Mouse (Mus musculus): ENCODE measurements around the gene Rmdn2.

The Rmdn2 gene

DNA sequence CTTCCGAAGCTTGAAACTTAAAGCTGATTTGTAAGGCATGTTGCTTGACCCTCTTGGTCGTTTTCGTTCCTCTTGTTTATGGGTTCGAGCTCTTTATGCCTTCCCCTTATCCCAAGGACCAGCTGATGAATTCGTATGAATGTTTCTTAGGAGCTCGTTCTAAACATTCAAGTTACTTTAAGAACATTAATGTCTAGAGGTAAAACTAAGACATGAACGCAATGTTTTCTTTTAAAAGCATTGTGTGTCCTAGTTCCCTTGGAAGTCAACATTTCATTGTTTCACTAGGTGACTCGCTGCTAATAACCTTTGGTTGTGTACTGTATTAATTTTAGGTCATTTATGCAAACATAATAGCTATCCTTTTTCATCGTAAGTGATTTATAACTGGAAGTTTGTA is 4.2 kb downstream of the Rmdn2 start:
- no peak for DNase-seq (ENCODE audit: low spot score in 2 of 2)

DNA sequence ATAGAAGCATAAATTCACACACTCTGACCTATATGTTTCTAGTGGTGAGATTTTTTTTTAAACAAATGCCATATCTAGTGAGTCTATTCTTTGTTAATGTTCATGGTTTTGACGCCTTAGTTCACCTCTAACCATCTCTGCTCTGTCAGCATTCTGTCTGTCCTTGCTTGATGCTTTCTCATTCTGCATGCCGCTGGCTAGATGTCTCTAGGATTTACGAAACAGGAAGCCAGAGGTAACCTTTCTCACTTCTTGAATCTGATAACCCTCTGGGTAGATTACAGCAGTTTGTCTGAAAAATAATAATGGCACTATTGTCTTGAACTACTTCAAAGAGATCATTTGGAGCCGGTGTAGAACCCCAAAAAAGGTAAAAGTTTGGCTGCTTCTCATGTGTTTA is 5.0 kb downstream of the Rmdn2 start:
- DNase-seq (ENCODE audit: low spot score in 2 of 2), result no peak

GRCm38 (mm10) chr17:79618455-79618854 is 6.8 kb downstream of the Rmdn2 start:
- DNase-seq (ENCODE audit: low spot score in 2 of 2), result no peak

DNA sequence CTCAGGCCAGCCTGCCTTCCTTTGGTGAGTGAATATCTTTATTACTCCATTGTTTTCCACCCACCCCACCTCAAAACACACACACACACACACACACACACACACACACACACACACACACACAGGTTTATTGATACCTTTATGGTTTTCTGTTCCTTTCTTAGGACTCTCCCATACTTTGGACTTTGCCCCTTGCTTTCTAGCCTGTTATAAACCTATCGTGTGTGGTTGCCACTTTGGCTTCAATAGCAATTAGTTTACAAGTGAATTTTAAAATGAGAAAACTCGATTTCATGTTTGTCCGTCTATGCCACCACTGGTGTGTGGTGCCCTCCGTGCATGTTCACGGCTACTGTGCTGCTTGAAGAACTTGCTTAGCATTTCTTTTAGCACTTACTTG is 7.3 kb downstream of the Rmdn2 start:
- DNase-seq (ENCODE audit: low spot score in 2 of 2), result no peak

- DNase-seq (ENCODE audit: low spot score in 2 of 2), result no peak
Measured at GRCm38 (mm10) chr17:79622050-79622449, 10.4 kb downstream of the Rmdn2 start.

DNA sequence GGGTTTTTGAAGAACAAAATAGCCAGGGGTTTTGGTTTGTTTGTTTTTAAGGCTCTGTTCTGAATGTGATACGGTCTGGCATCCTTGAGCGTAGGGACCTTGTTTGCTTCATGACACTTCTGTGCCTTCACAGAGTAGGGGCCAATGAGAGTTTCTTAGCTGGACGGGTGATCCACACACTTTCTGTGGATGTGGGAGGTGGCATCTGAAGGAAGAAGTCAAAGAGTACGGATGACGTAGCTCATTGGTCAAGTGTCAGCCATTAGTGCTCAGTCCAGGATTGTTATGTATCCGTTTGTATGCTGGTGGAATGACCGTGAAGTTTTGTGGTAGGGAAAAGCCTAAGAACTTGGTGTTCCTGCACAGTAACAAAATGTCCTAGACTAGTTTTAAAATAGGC is 10.9 kb downstream of the Rmdn2 start:
- DNase-seq (ENCODE audit: low spot score in 2 of 2), result no peak

DNA sequence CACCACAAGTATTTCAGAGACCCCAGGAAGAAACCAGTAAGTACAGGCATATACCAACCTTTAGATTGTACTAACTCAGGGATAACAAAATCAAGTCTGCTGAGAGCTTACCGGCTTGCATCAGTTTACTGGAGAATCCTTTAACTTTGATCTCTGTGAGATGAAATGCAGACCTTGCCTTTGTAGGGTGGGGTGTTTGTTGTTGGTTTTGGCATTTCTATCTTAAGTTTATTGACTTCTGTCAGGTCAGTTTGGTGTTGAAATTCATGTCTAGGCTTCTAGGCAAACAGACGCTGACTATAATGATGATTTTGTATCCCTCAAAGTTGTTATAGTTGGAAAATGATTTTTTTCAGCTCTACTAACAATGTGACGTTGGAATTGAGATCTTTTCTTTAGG is 12.2 kb downstream of the Rmdn2 start:
- DNase-seq (ENCODE audit: low spot score in 2 of 2), result no peak

DNA sequence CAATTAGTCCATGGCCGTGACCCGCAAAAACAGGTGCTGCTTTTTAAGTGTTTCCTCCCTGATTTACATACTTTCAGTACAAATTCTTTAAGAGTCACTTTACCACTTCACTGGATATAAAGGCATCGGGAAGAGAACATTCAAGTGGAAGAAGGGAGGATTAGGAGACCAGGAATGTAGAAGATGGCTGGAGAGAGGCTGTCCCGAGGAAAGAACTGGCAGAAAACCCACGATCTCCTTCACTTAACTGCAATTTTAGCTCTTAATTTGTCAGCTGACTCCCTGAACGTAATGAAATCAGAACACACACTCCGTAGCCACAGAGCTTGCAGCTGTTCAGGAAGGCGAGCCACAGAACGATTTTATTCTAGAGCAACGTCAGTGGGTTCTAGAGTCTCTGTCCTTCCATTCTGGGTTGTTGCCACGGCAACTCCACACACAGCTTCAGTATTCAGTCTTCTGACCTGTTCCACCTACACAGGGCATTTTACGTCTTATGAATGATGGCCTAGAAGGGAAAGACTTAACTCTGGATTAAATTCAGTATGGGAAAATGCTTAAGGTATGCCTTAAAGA is 14.7 kb downstream of the Rmdn2 start:
- DNase-seq (ENCODE audit: low spot score in 2 of 2), result no peak

DNA sequence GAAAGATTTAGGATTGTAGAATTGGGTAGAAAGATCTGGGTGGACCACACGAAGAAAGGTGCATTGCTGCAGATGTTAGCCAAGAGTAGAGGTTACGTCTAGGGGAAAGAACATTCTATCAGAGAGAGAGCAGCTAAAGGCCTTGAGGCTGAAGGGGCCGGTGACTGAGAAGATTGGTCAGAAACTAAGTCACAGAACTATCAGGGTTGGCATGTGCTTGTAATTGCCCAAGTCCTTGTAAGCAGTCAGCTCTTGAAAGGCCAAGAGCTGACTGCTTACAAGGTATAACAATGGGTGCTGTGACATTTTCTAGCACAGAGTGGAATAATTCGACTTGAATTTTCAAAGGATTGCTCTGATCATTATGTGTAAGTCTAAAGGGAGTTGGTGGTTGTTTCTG is 38.2 kb downstream of the Rmdn2 start:
- DNase-seq (ENCODE audit: low spot score in 2 of 2), result no peak

DNA sequence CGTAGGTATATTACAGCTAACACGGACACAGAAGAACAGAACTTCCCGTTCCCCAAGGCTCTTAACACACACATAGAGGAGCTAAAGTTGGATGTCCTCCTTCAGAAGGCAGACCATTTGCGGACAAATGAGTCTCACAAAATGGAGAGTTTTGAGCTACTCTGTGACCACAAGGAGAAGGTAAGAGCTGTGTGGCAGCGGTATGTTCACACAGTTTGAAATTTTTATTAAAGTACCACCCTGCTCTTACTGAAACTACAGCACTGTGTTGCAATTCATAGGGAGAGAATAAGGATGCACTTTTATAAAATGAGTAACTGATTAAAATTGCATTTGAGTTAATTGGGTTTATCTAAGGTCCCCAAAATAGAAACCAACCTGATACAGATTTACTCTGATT is 38.6 kb downstream of the Rmdn2 start:
- no peak for DNase-seq (ENCODE audit: low spot score in 2 of 2)

DNA sequence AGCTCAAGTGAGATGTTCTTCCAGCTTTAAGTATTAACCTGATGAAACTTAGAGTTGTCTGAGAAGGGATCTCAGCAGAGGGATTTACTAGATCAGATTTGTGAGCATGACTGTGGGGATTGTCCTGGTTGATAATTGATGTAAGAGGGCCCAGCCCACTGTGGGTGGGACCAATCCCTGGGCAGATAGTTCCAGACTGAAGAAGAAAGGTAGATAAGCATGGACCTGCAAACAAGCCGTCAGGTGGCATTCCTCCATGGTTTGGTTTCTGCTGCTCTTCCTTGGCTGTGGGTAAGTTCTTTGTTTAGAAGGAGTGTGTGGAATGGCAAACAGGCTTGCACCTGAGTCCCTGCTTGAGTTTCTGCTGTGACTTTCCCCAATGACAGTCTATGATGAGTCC is 41.5 kb downstream of the Rmdn2 start:
- DNase-seq (ENCODE audit: low spot score in 2 of 2), result no peak

- DNase-seq (ENCODE audit: low spot score in 2 of 2), result no peak
Measured at GRCm38 (mm10) chr17:79654187-79654586, 42.5 kb downstream of the Rmdn2 start.

GRCm38 (mm10) chr17:79657785-79658184 is 46.1 kb downstream of the Rmdn2 start:
- DNase-seq (ENCODE audit: low spot score in 2 of 2), result no peak

DNA sequence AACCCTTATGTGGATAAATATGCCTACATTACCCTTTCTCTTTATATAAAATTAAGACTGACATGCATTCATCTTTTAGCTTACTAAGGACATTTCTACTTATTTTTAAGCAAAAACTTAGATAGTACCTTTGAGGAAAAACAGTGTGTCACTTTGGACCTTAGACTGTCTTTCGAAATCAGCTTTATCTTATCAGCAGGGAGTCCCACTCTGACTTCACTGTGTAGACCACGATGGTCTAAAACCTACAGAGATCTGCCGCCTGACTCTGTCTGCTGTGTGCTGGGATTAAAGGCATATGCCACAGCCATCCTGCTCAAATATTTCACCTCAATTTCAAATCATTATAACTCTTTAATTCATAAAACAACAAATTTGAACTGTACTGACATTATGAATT is 46.8 kb downstream of the Rmdn2 start:
- no peak for DNase-seq (ENCODE audit: low spot score in 2 of 2)

DNA sequence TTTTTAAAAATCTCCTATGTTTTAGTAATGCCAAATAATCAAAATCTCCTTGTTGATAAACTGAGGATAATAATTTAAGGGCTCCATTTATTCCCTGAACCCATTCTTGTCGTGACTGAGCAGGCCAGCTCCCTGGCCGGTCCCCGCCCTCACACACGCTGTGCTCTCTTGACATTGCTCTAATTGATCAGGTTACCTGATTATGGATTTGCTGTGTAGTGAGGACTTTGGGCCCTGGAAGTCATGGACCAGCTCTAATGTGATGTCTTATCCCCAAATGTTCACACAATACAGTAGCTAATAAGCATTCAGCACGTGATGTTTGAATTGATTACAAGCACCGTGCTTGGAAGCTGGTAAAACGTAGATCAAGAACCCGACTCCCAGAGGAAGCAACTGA is 47.2 kb downstream of the Rmdn2 start:
- no peak for DNase-seq (ENCODE audit: low spot score in 2 of 2)

GRCm38 (mm10) chr17:79661387-79661786 is 49.7 kb downstream of the Rmdn2 start:
- peak; percentile 47 to 65 for DNase-seq (ENCODE audit: low spot score in 2 of 2)

GRCm38 (mm10) chr17:79661848-79662247 is 50.2 kb downstream of the Rmdn2 start:
- no peak for DNase-seq (ENCODE audit: low spot score in 2 of 2)

- no peak for DNase-seq (ENCODE audit: low spot score in 2 of 2)
Measured at GRCm38 (mm10) chr17:79663393-79664105, 51.9 kb downstream of the Rmdn2 start.

DNA sequence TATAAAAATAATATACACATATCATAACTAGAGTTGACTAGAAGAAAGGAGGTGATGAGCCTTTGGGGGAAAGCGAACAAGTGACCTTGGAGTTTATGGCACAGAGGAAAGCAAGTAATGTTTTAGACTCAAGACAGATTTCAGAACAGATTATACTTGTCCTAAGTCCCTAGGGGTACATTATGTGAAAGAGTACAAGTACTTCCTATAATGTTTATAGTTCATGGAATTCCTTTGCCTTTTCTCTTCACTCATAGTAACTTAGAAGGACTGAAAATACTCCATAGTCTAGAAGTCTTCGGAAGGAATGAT is 52.4 kb downstream of the Rmdn2 start:
- DNase-seq (ENCODE audit: low spot score in 2 of 2), result no peak

DNA sequence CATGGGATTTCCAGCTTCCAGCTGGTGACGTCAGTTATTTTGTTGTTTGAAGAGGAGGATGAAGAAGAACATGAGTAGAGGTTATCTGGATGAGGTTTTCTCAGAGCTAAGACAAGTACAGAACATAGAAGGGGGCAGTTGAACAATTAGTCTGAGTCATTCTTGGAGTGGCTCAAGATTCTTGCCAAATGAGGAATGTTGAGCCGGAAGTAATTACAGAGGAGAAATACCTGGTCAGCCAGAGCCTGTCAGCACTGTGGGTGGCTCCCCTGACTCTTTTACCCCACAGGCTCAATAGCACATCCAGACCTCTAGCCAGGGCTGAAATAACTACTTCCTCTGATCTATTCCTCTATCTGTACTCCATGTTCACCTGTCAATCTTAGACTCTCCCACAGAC is 59.2 kb downstream of the Rmdn2 start:
- DNase-seq (ENCODE audit: low spot score in 2 of 2), result no peak

DNA sequence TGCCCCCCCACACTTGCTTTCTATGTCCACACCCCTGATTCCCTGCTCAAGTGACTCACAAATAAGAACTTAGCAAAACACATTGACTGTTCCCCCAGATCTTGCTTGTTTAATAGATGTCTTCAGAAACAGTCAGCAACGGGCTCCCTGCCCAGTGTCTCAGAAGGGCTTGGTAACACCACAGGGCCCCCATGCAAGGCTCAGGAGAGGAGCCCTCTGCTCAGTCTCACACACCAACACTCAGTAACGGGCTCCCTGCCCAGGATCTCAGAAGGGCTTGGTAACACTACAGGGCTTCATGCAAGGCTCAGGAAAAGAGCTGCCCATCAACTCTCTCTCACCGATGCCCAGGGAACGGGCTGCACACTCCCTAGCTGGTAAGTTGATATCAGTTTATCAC is 83.4 kb downstream of the Rmdn2 start:
- DNase-seq (ENCODE audit: low spot score in 2 of 2), result no peak

- DNase-seq (ENCODE audit: low spot score in 2 of 2), result no peak
Measured at GRCm38 (mm10) chr17:79695541-79695940, 83.9 kb downstream of the Rmdn2 start.

GRCm38 (mm10) chr17:79699197-79699596 is 87.5 kb downstream of the Rmdn2 start:
- peak in 1 of 2 experiments; percentile 19 for DNase-seq (ENCODE audit: low spot score in 2 of 2)

DNA sequence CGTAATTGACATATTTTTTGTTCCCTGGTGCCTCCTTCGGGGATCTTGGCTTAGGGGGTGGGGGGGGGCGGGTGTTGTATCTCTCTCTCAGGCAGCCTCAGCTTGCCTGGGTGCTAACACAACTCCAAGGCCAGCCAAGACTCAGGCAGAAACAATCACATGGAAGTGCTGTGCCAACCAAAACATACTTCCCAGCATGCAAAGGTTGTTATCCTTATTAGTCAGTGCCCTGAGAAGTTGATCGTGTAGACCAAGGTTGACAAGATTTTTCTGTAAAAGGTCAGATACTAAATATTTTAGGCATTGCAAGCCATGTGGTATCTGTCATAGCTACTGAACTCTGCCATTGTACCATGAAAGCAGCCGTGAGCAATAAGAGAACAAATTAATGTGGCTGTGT is 89.2 kb downstream of the Rmdn2 start:
- no peak for DNase-seq (ENCODE audit: low spot score in 2 of 2)
